Mouse (Mus musculus) induced T-regulatory cell, adult 2 months (primary cell): ENCODE data around the gene Sptlc2.
A peak's percentile ranks its signal among the peaks of the same experiment; 100 is the strongest.
"Not testable (repeated sequence)": the region's sequence is repeated elsewhere in the genome, so short reads cannot be mapped to it uniquely, and the experiment has no call there.

Source experiments
- DNase-seq: peaks from one replicate; pipeline ENCODE4 v3.0.0-alpha.2; 2012; ENCODE audit warnings: low read depth

Sptlc2 gene

DNA sequence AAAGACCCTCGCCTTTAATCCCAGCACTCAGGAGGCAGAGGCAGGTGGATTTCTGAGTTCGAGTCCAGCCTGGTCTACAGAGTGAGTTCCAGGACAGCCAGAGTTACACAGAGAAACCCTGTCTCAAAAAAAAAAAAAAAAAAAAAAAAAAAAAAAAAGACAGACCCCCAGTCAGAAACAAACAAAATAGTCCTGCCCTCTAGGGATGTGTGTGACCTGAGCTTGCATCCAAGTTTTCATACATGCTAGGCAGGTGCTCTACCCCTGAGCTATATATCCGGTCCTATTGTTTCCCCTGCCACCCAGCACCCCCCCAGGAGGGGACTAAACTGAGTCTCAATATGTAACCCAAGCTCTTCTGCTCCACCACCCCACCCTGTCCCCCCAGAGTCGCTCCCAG, 110.9 kb downstream of the Sptlc2 start:
- DNase-seq = not testable (repeated sequence)

GRCm38 (mm10) chr12:87274853-87275831, 113.0 kb downstream of the Sptlc2 start:
- no peak for DNase-seq

DNA sequence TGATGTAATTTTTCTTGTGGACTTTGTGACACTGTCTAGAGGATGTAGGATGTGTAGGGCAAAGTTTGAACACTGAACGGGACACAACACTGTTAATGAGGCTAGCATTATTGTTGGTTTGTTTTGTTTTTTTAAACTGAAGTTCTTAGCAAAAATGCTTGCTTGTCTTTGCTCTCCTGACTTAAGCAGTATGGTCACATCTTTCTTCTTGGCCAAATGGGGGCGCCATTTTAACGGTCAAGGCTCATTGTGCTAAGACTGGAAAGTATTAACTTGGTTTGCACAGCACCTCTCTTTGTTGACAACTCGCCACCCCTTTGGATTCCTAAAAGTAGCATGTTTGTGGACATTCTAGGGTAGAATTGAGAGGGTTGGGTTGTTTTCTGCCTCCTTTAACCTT, 120.5 kb downstream of the Sptlc2 start:
- peak; percentile 58 for DNase-seq

DNA sequence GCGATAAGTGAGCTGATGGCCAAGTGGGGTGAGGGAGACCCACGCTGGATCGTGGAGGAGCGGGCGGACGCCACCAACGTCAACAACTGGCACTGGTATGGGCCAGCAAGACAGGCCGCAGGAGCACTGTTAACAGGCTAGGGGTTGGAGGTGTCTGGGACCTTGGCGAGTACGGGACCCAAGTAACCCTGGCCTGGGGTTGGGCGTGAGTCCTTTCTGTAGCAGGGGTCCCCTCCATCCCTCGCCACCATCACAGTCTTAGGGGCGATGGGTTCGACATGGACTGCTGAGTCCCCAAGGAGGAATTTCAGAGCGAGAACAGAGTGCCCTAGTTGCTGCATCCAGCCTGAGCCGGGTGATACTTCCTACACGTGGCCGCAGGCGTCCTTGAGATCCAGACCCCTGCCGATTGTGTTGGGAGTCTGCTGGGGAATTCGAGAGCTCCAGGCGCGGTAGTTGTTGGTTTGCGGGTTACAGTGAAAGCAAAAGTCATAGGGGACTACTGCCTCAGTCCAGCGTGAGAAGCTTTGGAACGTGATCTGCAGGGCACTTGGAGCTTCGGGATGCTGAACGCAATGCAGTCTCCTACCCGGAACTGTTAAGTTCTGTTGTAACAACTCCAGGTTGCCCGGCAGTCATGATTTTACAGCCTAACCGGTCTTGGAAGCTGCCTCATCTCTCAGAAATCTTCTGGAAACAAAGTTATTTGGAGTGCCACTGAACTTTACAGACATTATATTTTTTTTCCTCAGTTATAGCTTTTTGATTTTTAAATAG, 121.1 kb downstream of the Sptlc2 start:
- no peak for DNase-seq

GRCm38 (mm10) chr12:87266108-87266826, 121.9 kb downstream of the Sptlc2 start, which contains the start of the genes Vipas39 and Ahsa1:
Gene Vipas39 (minus strand): TSS chr12:87266256.
Gene Ahsa1 (plus strand): TSS chr12:87266479.
- peak; percentile 97 for DNase-seq

DNA sequence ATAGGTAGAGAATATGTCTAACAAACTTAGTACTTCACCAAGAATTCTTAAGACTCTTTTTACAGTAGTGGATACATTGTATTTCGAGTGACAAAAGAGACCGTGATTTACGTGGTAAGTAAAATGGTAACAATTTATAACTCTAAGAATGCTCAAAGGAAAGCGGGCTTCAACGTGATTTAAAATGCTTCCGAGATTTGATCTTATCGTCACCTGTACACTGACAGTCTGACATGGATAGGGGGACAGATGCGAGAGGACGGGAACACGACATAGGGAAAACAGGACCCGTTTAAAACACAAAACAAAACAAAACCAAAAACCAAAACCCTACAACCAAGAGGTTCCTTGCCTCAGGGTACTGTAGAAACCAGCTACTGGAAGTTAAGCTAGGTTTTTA, 122.7 kb downstream of the Sptlc2 start:
- no peak for DNase-seq

- no peak for DNase-seq
Observed at GRCm38 (mm10) chr12:87260562-87260961, 127.6 kb downstream of the Sptlc2 start.

DNA sequence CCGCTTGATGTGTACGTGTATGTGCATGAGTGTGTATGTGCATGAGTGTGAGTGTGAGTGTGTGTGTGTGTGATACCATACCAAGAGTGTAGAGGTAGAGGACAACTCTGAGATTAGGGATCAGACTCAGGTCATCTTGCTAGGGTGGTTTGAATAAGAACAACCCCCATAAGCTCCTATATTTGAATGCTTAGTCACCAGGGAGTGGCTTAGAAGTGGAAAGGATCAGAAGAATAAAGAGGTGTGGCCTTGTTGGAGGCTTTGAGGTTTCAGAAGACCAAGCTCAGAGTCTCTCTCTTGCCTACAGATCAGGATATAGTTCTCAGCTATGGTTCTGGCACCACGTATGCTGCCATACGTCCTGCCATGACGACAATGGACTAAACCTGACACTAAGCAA, 131.5 kb downstream of the Sptlc2 start:
- peak; percentile 18 for DNase-seq
